Mouse (Mus musculus) T-helper 17 cell (primary cell): ENCODE measurements around the gene Zdhhc17.

ENCODE experiments used
- in situ Hi-C, 2 experiments: fragments of 300-600 bp; cut with MboI, MseI; formaldehyde crosslinking; loops; 1 replicate in 1 of 2; 2 replicates in 1 of 2; pipeline ENCODE4 v1.15.1; 2025; ENCODE audit warnings: high pct_unique_total_duplicates in 2 of 2

Zdhhc17 gene

GRCm38 (mm10) chr10:110929756-110930155 is 80.2 kb downstream of the Zdhhc17 start:
- in situ Hi-C loops, result no loop called here

GRCm38 (mm10) chr10:110927491-110927890 is 82.4 kb downstream of the Zdhhc17 start:
- in situ Hi-C loops, result no loop called here

- in situ Hi-C loops, result no loop called here
Observed at GRCm38 (mm10) chr10:110922612-110923011, 87.3 kb downstream of the Zdhhc17 start.

GRCm38 (mm10) chr10:110921890-110922289 is 88.0 kb downstream of the Zdhhc17 start:
- in situ Hi-C loops, result no loop called here

- in situ Hi-C loops, result no loop called here
Observed at GRCm38 (mm10) chr10:110920368-110920950, 89.5 kb downstream of the Zdhhc17 start.

- in situ Hi-C loops, result no loop called here
Observed at GRCm38 (mm10) chr10:110919531-110920343, 90.2 kb downstream of the Zdhhc17 start, which contains the start of gene Csrp2. Gene Csrp2 (plus strand): TSS chr10:110919789.

GRCm38 (mm10) chr10:110918414-110919391 is 91.2 kb downstream of the Zdhhc17 start:
- in situ Hi-C loops, result no loop called here

- in situ Hi-C loops, result no loop called here
Observed at GRCm38 (mm10) chr10:110917521-110917920, 92.4 kb downstream of the Zdhhc17 start.

GRCm38 (mm10) chr10:110916666-110917344 is 93.1 kb downstream of the Zdhhc17 start:
- in situ Hi-C loops, result no loop called here

GRCm38 (mm10) chr10:110903862-110904261 is 106.1 kb downstream of the Zdhhc17 start:
- in situ Hi-C loops, result no loop called here

- in situ Hi-C loops, result no loop called here
Observed at GRCm38 (mm10) chr10:110899744-110900501, 110.0 kb downstream of the Zdhhc17 start.
